Mouse (Mus musculus): ENCODE measurements around the gene Slc7a11.
"Not testable (repeated sequence)": the region's sequence is repeated elsewhere in the genome, so short reads cannot be mapped to it uniquely, and the experiment has no call there.

Slc7a11 gene

DNA sequence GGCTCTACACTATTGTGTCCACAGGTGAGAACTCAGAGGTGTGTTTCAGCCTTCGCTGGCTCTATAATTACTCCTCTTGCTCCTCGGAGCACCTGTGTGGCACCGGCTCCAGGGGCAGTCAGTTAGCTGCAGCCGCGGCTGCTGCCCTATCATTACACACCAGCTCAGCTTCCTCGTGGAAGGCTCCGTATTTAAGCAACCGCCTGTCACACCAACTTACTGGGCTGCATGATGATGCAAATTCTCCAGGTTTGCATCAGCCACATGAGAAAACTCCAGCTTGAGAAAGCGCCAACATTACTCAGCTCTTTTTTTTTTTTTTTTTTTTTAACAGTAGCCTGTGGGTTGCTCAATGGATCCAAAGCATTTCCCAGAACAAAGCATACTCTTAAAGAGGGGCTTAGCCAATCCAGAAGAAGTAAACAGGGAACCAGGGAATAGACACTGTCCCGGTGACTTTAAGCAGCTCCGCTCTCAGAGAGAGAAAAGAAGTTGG lies at the start of gene Slc7a11:
TSS of gene Slc7a11 (minus strand) at position 194 of the 496 bp plus-strand sequence.
- peak; percentile 54 for DNase-seq (ENCODE audit: low spot score)

DNA sequence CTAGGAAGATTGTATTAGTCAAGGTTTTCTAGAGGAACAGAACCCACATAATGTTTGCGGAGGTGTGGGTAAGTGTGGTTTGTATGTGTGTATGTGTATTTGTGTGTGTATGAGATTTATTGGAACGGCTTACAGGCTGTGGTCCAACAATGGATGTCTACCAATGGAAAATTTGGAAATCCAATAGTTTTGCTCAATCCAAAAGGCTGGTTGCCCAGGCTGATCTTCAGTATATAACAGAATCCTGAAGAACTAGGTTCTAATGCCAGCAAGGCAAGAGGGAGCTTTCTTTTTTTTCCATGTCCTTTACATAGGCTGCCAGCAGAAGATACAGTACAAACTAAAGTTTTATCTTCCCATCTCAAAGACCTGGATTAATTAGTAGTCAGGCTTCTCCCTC lies 48.3 kb upstream of the Slc7a11 start:
- no peak for DNase-seq (ENCODE audit: low spot score)

DNA sequence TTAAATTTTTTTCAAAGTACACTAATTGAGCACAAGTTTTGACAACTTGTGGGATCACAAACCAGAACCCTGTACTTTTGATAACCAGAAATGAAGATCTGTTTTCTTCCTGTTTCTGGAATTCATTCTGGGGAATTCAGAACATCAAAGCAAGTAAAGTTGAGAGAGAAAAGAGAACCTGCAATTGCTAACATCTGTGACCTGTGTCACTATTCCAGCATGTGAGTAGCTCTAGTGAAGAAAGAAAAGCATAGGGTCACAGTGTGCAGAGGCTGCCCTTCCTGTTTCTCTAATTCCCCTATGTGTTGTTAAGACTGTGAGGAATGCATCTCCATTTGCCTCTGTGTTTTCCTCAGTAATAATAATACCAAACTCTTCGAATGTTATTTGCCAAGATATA lies 40.7 kb upstream of the Slc7a11 start:
- peak; percentile 59 for DNase-seq (ENCODE audit: low spot score)

DNA sequence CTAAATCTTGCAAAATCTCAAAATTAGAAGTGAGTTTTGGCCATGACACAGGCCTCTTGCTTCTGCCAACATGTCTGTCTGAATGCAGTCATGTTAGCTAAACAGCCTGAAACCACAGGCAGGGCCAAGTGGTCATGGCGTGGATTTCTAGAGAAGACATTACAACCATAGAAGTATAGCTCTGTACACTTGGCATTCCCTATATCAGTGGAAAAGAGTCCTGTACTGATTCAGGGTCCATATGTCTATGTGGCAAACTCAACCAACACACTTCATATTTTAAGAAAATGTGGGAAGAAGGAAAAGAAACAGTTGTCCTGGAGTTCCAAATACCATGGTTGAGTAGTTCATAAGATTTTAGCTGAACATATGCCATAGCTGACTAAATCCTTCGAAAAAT lies 18.8 kb upstream of the Slc7a11 start:
- no peak for DNase-seq (ENCODE audit: low spot score)

DNA sequence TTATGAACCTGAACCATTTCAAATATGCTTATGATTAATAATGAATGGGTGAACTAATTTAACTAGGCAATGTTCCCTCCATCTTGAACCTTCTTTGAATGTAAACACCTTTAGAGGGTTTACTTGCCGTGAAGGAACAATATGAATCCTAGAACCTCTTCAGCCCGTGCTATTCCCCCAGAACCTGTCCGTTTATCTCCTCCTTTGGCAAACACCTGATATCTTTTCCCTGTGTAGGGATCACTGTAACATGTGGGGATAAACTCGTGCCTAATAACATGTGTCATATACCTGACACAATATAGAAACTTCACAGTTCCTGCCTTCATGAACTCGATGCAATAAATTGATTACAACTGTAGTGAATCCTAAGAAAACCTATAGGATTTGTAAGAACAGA lies 13.7 kb upstream of the Slc7a11 start:
- DNase-seq (ENCODE audit: low spot score): no peak

DNA sequence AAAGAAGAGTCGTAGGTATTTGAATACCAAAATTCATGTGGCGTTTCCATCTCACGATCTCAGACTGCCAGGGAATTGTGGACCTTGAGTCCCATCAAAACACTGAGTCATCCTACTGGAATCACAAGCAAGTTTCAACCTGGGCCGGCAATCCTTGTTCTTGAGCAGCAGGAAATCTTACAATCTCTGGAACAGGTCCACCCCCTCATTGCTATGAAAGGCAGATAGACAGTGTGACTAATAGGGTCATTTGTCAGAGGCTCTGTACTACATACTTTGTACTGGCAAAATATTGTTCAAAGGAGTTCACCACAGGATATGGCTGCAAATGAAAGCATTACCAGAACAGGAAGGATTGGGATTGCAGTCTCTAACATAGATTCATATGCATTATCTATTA lies 13.2 kb upstream of the Slc7a11 start:
- DNase-seq (ENCODE audit: low spot score): no peak

DNA sequence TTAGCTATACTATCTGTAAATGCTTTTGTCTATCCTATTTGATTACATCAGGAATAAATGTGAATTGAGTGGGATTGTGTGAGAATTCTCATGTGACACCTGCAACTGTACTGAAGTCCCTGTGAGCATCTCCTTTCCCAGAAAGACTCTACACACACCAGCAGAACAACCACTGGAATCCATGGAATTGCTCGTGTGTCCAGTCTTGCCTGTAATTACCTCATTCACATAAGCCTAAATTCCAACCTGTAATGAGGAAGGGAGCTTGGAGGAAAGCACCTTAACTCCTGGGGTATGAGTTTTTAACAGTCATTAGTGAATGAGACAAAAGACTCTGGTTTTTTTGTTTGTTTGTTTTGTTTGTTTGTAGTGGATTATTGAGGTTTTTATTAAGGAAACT lies 12.6 kb upstream of the Slc7a11 start:
- no peak for DNase-seq (ENCODE audit: low spot score)

DNA sequence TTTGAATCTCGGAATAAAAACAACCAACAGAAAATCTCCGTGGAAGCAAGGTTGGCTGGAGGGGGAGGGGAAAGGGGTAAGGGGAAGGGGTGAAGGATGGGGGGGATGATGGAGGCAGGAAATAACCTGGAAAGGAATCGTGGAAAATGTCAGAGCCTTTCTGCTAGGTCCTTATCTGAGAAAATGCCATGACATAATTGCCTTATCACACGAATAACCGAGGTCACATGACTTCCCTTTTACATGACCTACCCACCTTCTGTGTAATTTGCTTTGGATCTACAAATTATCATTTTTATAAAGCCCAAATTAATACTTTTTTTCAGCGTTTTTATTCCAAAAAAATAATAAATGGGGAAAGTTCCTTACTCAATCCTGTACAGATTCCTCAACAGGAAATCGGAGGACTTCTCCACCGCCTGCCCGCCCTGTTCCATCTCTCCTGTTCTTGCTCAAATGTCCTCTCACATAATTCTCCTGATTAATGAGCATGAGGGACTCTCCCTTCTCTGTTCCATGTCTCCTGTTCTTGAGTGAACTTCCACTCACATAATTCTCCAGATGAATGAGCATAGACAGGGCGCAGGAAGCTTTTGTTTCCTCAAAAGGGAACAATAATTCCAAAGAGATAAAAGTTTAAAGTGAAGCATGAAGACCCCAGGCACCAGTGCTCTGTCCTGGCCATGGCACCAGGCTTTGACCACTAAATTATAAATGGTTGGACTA lies 1.8 kb upstream of the Slc7a11 start:
- no peak for DNase-seq (ENCODE audit: low spot score)

DNA sequence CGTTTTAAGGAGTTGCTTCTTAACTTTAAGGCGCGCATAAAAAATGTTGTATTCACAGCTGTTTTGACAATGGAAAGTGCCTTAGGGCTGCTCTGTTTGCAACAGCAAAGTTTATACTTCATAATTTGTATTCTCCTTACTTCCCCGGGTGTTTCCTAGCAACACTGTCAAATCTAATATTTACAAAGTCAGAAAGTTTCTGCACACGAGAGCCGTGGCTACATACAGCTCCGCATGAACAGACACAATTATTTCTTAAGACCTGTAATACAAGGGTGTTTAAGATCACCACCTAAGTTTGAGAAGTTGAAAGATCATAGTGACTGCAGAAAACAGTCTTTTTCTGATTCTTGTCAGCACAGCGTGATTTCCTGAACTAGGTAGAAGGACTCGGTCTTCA lies 528 bp upstream of the Slc7a11 start:
- no peak for DNase-seq (ENCODE audit: low spot score)

DNA sequence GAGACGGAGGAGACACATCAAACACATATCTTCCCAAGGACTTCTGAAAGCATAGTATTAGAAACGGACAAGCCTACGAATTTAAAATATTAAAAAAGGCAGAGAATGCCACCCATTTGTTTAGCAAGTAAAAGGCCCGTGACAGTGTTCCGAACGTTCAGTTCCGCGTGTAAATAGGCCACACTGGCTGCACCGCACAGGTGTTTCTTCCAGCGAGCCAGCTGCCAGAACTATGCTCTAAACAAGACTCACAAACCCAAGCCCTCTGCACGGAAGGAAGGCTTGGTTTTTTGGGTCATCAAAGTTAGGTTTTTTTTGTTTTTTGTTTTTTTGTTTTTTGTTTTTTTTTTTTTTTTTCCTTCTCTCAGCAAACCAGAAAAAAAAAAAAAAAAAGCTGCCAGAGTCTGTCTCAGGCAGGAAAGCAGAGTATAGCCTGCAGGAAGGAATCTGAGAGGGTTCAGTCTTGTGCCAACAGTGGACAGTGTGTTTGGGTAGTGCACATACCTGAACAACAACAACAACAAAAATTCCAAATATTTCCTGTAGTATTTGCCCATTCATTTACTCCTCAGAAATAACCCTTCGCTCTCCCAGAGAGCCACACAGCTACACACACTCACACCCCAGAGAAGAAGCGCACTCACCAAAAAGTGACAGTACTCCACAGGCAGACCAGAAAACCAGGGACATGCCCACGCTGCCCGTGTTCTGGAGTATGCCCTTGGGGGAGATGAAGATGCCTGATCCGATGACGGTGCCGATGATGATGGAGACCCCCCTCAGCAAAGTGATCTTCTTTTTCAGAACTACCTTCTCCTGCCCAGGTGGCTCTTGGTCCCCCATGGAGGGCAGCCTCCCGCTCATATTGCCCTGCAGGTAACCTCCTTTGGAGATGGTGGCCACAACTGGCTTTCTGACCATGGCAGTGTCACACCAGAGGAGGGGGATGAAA lies 797 bp downstream of the Slc7a11 start:
- DNase-seq (ENCODE audit: low spot score): no peak

DNA sequence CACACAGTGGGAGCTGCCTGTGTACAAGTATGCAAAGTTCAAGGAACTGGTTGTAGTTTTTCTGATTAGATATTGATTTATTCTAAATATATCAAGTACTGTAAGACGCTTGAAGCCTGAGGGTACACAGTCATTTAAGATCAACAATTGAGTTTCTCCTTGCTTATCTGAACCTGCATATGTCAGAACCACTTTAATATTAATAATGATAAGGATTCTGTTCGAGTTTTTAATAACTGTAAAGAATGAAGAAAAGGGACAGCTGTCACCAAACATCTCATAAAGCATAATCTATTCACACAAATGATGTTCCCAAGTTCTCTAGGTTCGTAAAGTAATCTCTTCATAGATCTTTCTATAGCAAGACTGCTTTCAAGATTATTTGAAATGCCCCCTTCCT lies 2.1 kb downstream of the Slc7a11 start:
- DNase-seq (ENCODE audit: low spot score): no peak

DNA sequence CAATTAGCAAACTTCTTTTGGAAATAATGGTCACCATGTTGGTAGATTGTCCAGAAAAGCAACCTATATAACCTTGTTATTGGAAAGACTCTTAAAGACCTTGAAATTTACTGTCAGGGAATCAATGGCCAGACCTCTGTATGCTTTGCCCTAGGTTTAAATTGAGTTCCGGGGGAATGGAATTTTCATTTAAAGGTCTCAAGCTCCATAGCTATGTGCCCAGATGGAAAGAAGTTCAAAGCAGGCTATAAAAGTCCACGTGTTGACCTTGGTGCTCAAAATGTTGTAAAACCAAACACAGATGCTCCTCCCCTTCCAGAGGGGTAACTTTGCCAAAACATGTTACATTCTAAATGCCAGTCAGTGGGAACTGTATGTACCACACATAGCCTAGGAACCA lies 3.0 kb downstream of the Slc7a11 start:
- DNase-seq (ENCODE audit: low spot score): no peak

DNA sequence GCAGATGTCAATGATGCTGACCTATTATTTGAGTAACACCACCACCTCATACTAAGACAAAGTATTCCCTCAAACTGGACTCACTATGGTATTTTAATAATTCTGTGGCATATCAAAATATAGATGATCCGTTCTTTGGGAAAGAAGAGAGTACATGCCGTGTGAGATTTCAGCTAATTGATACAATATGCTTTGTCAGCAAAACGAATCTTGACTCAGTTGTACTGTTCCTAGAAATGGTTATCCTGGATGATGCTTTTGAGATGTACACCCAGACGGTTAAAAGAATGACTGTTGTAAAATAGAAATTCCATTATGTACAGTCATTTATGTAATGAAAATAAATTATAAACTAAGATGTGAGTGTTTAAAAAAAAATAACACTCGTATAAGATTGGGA lies 4.0 kb downstream of the Slc7a11 start:
- no peak for DNase-seq (ENCODE audit: low spot score)

DNA sequence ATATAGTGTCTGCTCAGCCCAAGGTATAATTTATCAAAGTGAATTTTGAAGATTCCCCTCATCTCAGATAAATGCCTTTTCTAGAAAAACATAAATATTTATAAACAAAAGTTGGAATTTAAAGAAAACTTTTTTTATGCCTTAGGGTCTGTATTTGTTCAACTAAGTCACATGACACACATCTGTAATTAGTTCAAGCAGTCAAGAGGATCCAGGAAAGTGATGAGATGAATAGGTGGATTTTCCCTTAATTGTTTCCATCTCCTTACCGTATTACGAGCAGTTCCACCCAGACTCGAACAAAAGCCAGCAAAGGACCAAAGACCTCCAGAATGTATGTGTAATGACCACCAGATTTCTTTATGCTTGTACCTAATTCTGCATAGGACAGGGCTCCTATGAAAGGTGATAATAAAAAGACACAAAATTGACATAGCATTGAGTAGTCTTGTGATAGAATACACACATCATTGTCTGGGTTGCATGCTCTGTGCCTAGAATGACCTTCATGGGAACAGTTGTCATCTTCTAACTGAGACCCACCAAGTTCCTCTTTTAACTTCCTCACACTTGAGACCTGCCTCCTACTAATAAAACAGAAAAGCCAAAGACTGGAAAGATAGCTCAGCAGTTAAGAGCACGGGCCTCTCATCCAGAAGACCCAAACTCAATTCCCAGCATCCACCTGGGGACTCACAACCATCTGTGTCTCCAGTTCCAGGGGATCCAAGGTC lies 4.7 kb downstream of the Slc7a11 start:
- DNase-seq (ENCODE audit: low spot score): peak; percentile 22

DNA sequence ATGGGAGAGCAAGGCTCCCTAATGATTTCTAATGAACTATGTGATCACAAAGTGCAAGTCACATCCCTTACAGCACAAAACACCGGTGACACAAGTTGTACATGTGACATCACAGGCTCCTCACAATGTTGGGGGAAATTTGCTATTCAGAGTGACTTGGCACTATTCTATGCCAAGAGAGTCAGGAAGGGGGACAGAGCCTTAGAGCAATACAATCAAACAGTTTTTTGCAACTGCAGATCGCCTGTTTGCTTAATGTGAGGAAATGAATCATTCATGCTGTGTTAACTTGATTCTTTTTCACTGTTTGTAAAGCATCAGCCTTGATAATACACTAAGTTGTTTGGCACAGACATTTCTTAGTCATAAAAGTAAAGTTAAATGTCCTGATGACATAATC lies 5.3 kb downstream of the Slc7a11 start:
- DNase-seq (ENCODE audit: low spot score): not testable (repeated sequence)

DNA sequence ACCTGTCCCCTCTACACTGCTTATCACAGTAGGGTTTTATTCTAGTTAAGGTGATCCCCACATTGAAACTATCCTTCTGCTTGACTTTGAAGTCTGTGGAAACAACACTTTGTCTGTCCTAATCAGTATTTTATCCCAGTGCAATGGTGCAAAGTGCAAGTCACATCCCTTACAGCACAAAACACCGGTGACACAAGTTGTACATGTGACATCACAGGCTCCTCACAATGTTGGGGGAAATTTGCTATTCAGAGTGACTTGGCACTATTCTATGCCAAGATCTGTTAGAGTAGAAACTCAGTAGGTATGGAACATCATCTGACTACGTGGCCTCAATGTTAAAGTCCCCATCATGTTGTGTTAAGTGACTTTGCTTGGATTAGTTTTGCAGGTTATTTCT lies 7.0 kb downstream of the Slc7a11 start:
- DNase-seq (ENCODE audit: low spot score): not testable (repeated sequence)

DNA sequence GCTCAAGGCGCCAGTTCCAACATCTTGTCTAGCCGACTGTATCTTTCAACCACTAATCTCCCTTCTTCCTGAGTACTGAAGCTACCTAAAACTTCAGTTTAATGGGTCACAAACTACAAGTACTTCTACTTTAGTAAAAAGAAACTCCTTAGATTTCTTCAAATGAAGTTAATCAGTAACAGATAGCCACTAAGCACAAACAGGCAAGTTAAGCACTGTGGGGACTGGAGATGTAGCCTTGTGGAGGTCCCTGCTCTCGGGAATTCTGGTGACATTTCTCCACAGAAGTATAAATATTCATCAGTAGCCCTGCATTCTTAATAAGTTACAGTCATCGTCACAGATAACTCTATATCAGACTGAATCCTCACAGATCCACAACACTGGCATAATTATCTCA lies 9.6 kb downstream of the Slc7a11 start:
- no peak for DNase-seq (ENCODE audit: low spot score)

DNA sequence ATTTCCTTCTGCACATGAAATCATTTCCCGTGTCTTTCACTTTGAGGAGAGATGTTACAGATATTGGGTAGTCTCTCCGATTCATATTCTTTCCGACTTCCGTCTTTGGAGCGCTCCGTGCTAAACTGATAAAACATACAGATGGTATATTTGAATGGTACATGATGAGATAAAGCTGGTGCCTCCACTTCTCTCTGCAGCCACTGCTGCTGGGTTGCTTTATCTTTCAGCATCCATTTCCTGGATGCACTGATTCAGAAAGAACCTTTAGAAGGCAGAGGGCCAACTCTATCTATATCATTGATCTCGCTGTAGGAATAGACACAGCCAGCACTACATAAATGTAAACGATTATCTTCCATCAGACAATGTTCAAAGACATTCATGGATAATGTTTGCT lies 12.6 kb downstream of the Slc7a11 start:
- DNase-seq (ENCODE audit: low spot score): no peak

DNA sequence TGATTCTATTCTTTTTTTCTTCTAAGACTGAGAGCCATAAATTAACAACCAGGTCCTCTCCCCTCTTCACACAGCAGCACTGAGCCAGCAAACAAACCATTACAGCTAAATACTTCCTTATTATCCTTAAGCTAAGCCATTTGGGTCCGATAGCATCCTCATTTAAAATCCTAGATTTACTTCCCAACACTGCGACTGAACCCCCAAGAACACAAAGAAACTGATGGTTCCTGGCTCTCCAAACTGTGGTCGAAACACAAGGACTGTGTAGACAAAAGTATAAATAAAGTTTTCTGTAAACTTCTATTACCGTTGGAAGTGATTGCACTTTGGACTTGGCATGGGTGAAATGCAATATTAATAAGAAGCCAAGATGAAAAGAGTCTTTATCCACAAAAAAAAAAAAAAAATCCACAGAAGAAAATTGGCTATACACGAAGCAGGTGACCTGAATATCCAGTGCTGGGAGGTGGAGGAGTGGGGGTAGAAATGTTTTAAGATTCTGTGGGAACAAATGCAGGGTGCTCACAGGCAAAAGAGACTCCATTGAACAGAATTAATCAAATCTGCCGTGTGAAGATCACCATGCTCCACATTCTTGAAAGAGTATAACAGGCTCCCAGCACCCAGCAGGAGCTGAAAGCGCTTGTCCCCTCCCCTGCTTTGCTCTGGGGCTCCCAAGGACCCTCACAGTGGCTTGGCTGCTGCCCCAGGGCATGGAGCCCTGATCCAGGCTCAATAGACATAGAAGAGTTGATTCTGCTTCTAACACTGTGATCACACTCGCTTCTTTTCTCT lies 21.7 kb downstream of the Slc7a11 start:
- peak; percentile 49 for DNase-seq (ENCODE audit: low spot score)

DNA sequence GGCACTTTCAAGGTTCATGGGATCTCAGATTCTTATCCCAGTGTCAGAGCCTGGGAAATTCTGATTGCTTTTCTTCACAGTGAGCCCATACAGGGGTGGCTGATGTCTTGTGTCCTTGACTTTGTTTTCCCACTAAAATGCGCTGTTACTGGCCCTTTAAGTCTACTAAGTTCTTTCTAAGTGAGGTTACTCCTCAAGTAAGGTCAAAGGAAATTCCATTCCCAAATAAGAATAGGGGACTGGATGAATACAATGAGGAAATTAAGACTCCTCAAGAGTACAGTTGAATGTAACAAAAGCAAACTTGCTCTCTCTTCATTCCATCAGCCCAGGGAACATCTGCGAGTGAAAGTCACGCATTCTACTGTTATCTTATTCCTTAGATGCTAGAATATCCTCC lies 24.3 kb downstream of the Slc7a11 start:
- DNase-seq (ENCODE audit: low spot score): no peak

DNA sequence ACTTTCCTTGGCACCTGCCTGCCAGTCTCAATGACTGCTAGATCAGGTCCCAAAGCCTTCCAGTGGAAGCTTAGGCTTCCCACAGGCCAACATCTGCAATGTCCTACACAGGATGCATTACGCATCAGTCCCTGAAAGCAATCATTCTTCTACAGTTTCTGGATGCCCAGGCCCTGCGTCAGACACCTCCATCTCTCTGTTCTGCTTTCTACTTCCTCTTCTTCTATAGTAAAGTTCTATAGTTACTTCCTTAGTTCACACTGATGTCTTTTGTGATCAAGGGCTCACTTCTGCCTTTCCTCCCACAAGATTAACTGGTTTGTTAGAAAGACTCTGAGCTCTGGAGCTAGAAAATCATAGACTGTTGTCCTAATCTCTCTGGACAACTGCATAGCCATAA lies 36.6 kb downstream of the Slc7a11 start:
- DNase-seq (ENCODE audit: low spot score): no peak

DNA sequence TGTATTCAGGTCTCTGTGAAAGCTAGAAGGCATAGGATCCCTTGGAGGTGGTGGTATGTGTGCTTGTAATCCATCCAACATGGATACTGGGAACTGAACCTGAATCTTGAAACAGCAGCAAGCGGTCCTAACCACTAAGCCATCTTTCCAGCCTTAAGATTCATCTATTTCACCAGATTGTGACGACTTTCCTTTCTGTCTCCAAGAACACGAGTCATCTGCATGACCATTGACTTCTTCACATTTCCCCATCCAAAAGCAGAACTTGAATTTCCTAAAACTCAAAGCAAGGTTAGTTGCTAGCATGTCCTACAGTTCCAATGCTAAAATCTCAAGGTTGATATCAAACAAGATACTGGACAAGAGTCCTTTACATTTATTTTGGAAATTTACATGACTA lies 37.5 kb downstream of the Slc7a11 start:
- DNase-seq (ENCODE audit: low spot score): no peak

All from embryo, embryonic 10 days (tissue).